Mouse (Mus musculus) left cerebral cortex, adult 8-10 months (tissue): Measurements from ENCODE around the gene Usp20. TPM values are rescaled to one million over a fixed set of nuclear protein-coding genes. Genes with fewer than 3 reads are reported as not detected.
"Not testable (repeated sequence)": the region's sequence is repeated elsewhere in the genome, so short reads cannot be mapped to it uniquely, and the experiment has no call there.

ENCODE experiments used
- DNase-seq, 2 experiments: peaks; one replicate each; pipeline ENCODE4 v3.0.0; 2022; ENCODE audit warnings: low spot score in 2 of 2
- total RNA-seq, 4 experiments: library from RNA; stranded (reverse); gene quantifications; 2 replicates each; pipeline ENCODE4 v1.2.4; 2022

Usp20 gene
- 10 to 100 TPM; 73.0 to 84.0 (median 79.6) TPM for total RNA-seq

- DNase-seq: peak; percentile 93 to 100
These were observed at the start of gene Usp20, which contains the start of gene BC005624 for GRCm38 (mm10) chr2:30981790-30982513. Gene Usp20 (plus strand): TSS chr2:30982279. Gene BC005624 (minus strand): TSS chr2:30982201.

DNA sequence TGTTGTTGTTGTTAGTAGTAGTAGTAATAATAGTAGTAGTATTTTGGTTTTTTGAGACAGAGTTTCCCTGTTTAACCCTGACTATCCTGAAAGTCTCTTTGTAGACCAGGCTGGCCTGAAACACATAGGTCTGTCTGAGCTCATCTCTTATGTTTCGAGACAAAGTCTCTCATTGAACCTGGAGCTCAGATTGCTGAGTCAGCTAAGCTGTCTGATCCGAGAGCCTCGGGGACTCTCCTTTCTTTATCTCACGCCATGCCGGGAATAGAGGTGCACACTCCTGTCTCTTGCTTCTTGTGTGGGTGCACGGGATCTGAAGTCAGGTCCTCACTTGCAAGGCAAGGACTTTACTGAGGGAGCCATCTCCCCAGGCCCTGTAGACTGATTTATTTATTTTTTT is 49.0 kb upstream of the Usp20 start:
- no peak for DNase-seq

- peak in 1 of 2 experiments; percentile 67 for DNase-seq
These were observed 48.1 kb upstream of the Usp20 start for GRCm38 (mm10) chr2:30933917-30934450.

- DNase-seq: no peak
These were observed 45.3 kb upstream of the Usp20 start for GRCm38 (mm10) chr2:30936808-30937207.

DNA sequence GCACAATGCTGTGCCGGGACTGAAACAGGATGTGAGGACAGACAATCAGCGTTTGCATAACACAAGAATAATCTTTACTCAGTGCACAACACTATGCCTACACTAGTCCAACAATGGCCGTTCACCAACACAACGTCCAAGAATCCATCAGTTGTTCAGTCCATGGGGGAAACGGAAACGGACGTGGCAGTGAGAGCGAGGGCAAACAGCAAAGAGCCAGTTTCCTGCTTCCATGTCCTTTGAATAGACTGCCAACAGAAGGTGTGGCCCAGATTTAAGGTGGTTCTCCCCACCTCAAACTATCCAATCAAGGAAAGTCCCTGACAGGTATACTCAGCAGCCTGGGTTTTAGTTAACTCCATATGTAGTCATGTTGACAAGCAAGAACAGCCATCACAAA is 44.3 kb upstream of the Usp20 start:
- DNase-seq: no peak

DNA sequence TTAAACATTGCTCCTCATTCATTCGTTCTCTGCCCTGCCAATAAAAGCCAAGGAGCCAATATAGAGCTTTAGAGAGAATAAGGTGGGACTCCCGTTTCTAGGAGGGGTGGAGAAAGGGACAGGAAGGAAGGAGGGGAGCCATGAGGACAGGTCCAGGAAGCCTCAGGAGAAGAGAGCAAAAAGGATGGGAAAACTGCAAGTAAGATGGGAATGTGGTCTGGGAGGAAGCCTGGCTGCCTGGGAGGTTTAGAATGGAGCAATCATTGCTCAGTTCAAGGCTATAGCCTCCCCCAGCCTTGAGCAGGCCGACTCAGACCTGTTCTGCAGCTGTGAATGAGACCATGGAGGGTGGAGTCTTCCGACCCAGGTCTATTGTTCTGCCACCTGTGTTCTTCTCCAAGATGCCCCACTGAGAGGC is 43.5 kb upstream of the Usp20 start:
- no peak for DNase-seq

- DNase-seq: no peak
These were observed 40.5 kb upstream of the Usp20 start for GRCm38 (mm10) chr2:30941586-30941985.

- not testable (repeated sequence) for DNase-seq
These were observed 40.0 kb upstream of the Usp20 start for GRCm38 (mm10) chr2:30942116-30942515.

GRCm38 (mm10) chr2:30942603-30943011 is 39.5 kb upstream of the Usp20 start:
- DNase-seq: no peak

- no peak for DNase-seq
These were observed 29.6 kb upstream of the Usp20 start for GRCm38 (mm10) chr2:30952457-30952823.

DNA sequence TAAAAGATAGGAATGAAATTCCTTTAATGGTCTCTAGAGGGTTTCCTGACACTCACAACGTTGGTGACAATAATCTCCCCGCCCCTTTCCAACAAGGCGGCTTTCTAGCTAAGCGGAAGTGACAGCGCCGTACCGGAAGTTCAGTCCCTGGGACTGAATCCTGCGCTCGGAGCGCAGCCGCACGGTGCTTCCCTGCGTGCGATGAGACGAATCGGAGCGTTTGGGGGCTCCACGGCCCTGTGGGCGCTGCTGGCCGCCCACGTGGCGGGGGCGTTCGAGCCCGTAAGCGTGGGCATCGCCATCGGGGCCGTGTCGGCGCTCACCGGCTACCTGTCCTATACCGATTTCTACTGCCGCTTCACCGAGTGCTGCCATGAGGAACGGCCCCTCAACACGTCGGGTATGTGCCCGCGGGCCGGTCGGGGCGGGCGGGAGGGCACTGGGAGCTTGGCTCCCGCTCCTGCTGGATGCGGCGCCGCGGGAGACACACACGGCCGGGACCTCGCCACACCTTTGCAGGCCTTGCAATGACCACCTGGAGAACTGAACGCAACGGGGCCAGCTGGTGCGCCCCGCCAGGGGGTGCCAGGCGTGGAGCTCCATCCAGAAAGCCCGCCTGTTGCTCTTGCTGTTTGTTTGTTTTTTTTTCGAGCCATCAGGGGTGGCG is 29.1 kb upstream of the Usp20 start, which contains the start of gene Tor1b:
Gene Tor1b, plus strand, starts transcription at position 136 of the 667 bp plus-strand sequence.
- peak; percentile 72 to 82 for DNase-seq

GRCm38 (mm10) chr2:30954797-30955196 is 27.3 kb upstream of the Usp20 start:
- DNase-seq: no peak

DNA sequence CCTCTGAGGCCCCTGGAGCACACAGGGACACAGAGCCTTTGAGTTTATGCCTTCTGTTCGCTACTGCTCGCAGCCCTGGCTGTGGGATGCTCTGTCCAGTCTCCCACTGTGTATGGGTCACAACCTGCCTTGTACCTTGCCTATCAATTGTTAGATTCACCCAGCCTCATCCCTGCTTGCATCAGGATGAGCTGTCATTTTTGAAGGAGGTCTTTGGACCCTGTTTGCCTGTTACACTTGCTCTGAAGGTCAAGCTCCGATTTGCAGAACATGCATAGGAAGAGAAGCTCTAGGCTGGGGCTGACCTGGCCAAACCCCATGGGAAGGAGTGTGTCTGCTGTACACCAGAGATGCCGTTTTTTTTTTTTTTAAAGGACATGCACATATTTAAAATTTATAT is 24.6 kb upstream of the Usp20 start:
- DNase-seq: no peak

DNA sequence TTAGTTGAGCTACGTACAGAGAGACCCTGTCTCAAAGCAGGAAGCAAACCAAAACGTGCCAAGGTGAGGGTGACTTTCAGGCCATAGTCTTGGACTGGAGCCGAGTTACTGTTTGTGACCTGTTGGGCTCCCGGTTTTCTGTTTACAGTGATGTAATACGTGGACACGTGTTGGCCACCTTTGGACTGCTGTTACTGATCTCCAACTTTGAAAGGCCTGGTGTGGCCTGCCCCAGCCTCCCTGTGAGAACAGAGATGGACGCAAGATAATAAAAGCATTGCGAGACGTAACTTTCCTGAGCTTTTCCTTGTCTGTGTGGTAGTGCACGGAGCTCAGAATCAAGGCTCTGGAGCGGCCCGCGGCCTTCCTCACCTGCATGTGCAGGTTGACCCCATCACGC is 23.4 kb upstream of the Usp20 start:
- DNase-seq: no peak

GRCm38 (mm10) chr2:30959856-30960255 is 22.2 kb upstream of the Usp20 start:
- no peak for DNase-seq

GRCm38 (mm10) chr2:30962570-30963254 is 19.4 kb upstream of the Usp20 start:
- DNase-seq: no peak

DNA sequence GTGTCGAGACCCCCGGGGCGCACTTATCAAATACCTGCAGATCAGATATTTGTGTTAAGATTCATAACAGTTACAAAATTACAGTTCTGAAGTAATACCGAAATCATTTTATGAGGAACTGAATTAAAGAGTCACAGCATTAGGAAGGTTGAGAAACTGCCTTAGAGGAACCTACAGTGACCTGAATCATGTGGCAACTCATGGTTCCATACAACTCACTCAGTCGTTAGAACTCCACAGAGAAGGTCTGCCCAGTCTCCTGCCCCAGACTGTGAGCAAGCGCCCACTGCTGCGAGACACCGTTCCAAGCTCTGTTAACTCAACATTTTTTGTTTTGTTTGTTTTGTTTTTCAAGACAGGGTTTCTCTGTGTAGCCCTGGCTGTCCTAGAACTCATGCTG is 16.5 kb upstream of the Usp20 start:
- no peak for DNase-seq

- no peak for DNase-seq
These were observed 15.3 kb upstream of the Usp20 start for GRCm38 (mm10) chr2:30966826-30967225.

- peak; percentile 83 to 88 for DNase-seq
These were observed 14.4 kb upstream of the Usp20 start, which contains the start of gene Tor1a for GRCm38 (mm10) chr2:30967352-30968327. Gene Tor1a (minus strand): TSS chr2:30967933.

DNA sequence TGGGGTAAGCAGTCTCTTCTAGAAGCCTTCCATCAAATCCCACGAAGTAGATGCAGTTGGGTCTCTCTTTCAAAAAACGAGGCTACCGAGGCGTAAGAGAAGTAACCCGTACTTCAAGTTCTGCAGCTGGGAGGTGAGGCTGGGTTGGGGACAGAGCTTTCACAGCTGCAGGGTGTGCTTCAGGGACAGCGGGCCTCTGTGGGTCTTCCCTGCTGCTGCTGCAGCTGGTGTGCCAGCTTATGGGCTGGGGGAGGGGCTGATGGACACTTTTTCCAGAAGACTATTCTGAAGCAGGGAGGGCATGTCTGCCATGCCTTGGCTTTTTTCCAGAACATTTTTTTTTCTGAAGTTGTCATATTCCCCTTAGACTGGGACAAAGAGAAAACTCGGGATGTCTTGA is 945 bp downstream of the Usp20 start:
- DNase-seq: no peak
